Mouse (Mus musculus) heart, adult 2 months (tissue): ENCODE data around the gene Stk36. TPM values are rescaled to one million over a fixed set of nuclear protein-coding genes. Genes with fewer than 3 reads are reported as not detected.
A peak's percentile ranks its signal among the peaks of the same experiment; 100 is the strongest.

Experiments used
- DNase-seq, 2 experiments: peaks; one replicate each; pipeline ENCODE4 v3.0.0; 2021
- H3K27ac ChIP-seq: fragments of 200-600 bp; 2 replicates; pipeline ENCODE4 v1.8.1; 2022
- H3K27me3 ChIP-seq: fragments of 200-500 bp; 2 replicates; pipeline ENCODE4 v1.6.1; 2012; ENCODE audit warnings: mild to moderate bottlenecking, low read length, inconsistent platforms, mixed read lengths; ENCODE audit not compliant: control insufficient read depth, insufficient read depth
- H3K36me3 ChIP-seq: fragments of 200-500 bp; 2 replicates; pipeline ENCODE4 v1.6.1; 2012; ENCODE audit warnings: low read length, inconsistent platforms; ENCODE audit not compliant: control insufficient read depth, insufficient read depth
- H3K4me1 ChIP-seq: fragments of 200-500 bp; 2 replicates; pipeline ENCODE4 v1.6.1; 2011; ENCODE audit warnings: low read length; ENCODE audit not compliant: control insufficient read depth, insufficient read depth
- H3K4me3 ChIP-seq: fragments of 200-600 bp; 2 replicates; pipeline ENCODE4 v1.8.1; 2022
- H3K79me2 ChIP-seq: fragments of 200-500 bp; replicated peaks from 2 replicates; pipeline ENCODE4 v1.6.1; 2012; ENCODE audit warnings: mild to moderate bottlenecking, inconsistent platforms, low read length, moderate library complexity, mixed read lengths; ENCODE audit not compliant: control insufficient read depth, insufficient read depth
- H3K9ac ChIP-seq: fragments of 200-500 bp; 2 replicates; pipeline ENCODE4 v1.6.1; 2012; ENCODE audit warnings: low read depth, mild to moderate bottlenecking, control low read depth, inconsistent platforms, low read length, mixed read lengths
- CTCF ChIP-seq: fragments of 200-600 bp; IDR thresholded peaks from 2 replicates; pipeline ENCODE4 v1.8.1; 2022; ENCODE audit warnings: antibody characterized with exemption, mild to moderate bottlenecking, moderate library complexity
- EP300 ChIP-seq: fragments of 200-500 bp; IDR thresholded peaks from 2 replicates; pipeline ENCODE4 v1.6.1; 2011; ENCODE audit warnings: low read depth, low read length, control low read depth; ENCODE audit not compliant: insufficient read depth
- POLR2A ChIP-seq: fragments of 200-500 bp; IDR thresholded peaks from 2 replicates; pipeline ENCODE4 v1.6.1; 2011; ENCODE audit warnings: mild to moderate bottlenecking, low read depth, low read length, control low read depth; ENCODE audit not compliant: insufficient read depth
- WGBS: fragments of 180-500 bp; shearing (Covaris S2); methylation state at CpG from one replicate; pipeline ENCODE4 v1.1.7; 2018; 5-methylcytosine and 5-hydroxymethylcytosine counted together
- intact Hi-C: fragments of 180-260 bp; cut with DNase I; formaldehyde crosslinking; loops from one replicate; pipeline ENCODE4 v1.15.1; 2025
- long read RNA-seq: library from polyadenylated mRNA; stranded (forward); transcript quantifications from one replicate; pipeline ENCODE4 v2.0.0, GENCODE M21; 2021
- polyA plus RNA-seq: library from polyadenylated mRNA; depleted of rRNA; stranded (reverse); fragments of >200 nt; gene quantifications from 2 replicates; pipeline ENCODE4 v1.2.3, GENCODE M21; 2012; rRNA removed
- total RNA-seq, 2 experiments: library from RNA; stranded (reverse); gene quantifications; 2 replicates each; pipeline ENCODE4 v1.2.3; 2021

Gene Stk36
- total RNA-seq (under 1 TPM; 0.55 to 0.66 TPM), polyA plus RNA-seq (0.56 and 1.5 TPM in 2 replicates)
- long read RNA-seq = 0 reads

DNA sequence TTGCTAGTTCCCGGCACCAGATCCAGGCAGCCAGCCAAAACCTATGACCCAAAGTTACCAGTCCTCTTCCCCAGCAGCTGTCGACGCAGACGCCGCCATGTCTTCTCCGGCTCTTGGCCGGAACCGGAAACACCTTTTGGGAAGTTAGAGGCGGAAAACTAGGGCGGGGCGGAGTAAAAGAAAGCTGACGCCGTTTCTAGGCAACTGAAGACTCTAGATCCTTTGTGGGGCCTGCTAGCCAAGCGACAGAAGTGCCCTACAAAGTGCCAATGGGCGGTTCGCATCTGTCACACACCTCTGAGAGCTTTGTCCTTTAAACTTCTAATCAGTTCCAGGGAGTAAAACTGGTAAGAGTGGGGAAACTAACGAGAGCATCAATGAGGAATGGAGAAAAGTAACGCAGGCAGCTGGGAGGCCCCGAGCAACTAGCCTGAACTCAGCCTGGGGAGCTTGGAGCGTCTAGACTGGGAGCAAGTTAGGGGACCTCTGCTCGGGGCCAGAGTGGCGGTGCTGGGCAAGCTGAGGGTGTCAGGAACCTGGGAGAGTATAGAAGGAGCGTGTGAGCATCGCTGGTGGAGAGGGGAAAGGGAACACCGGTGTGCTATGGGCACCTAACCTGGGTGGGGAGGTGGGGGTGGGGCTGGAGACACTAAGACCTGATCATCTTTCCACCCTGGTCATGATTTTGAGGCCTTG, at the start of gene Stk36, which contains the start of gene Rnf25:
Gene Stk36, plus strand, starts transcription at position 179 of the 696 bp plus-strand sequence.
Gene Rnf25, minus strand, starts transcription at position 131 of the 696 bp plus-strand sequence.
- H3K36me3 ChIP-seq = no peaks in the 10 kb centered on the region
- peak within 1 kb of the TSS; percentile 81 for H3K4me3 ChIP-seq
- TF ChIP-seq EP300 (no peak), POLR2A (peak; percentile 97), CTCF (no peak)
- peak within 1 kb of the TSS; percentile 84 for H3K27ac ChIP-seq
- 10% methylated on average over 25 of the region's 25 CpGs for WGBS
- no peaks in the 10 kb centered on the region for H3K27me3 ChIP-seq
- H3K4me1 ChIP-seq = peaks cover 1% of the 10 kb centered on the region
- peak; percentile 86 to 90 for DNase-seq
- no peaks in the 10 kb centered on the region for H3K79me2 ChIP-seq
- peak within 1 kb of the TSS; percentile 76 for H3K9ac ChIP-seq
- intact Hi-C loops = loop anchor here (1.0 to 5.0 kb wide), 2 partner anchors 13 to 161 kb away; partner anchors contain the start of genes Bcs1l and Zfp142

DNA sequence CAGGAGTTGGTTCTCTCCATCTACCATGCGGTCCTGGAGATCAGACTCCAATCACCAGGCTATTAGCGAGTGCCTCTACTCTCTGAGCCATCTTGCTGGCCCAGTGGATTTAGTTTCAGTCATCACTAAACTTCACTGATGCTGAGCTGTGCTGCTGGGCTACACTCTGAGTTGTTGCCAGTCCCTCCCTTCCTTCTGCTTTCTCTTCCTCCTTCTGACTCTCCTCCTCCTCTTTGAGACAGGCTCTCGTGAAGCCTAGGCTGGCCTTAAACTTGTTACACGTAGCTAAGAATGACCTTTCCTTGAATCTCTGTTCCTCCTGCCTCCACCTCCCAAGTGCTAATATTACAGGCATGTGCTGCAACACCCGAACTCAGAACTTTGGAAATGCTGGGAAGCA, 42.2 kb upstream of the Stk36 start:
- no peaks in the 10 kb centered on the region for H3K4me1 ChIP-seq
- DNase-seq = no peak
- no peak overlapping the region for H3K27ac ChIP-seq
- TF ChIP-seq EP300 (no peak), POLR2A (no peak), CTCF (no peak)
- H3K27me3 ChIP-seq = no peaks in the 10 kb centered on the region
- H3K36me3 ChIP-seq = no peaks in the 10 kb centered on the region
- H3K79me2 ChIP-seq = no peaks in the 10 kb centered on the region
- intact Hi-C loops = no loop called here
- no peak overlapping the region for H3K4me3 ChIP-seq
- H3K9ac ChIP-seq = no peak overlapping the region
- WGBS = 82% methylated on average over 5 of the region's 5 CpGs

DNA sequence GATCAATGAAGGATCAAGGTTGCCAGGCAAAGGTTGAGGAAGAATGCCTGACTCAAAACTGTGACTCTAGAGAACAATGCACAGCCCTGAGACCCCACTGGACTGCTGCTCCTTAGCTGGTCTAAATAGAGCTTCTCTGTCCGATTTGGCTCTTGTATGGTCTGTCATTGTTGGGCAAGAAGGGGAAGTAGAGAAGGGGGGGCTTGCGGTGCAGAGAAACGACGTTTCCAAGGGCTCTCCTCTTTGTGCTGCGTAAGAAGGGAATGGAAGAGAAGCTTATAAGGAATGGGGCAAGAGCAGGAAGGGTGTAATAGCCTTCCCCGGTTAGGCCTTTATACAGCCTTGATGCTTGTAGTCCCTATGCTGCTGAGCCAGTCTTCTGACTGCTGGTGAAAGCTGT, 35.4 kb upstream of the Stk36 start:
- DNase-seq = no peak
- Histone ChIP-seq H3K27ac (no peak overlapping the region), H3K27me3 (no peaks in the 10 kb centered on the region), H3K36me3 (no peaks in the 10 kb centered on the region; the same call in 1 of the 2 replicates), H3K79me2 (no peaks in the 10 kb centered on the region), H3K4me3 (no peak overlapping the region), H3K4me1 (no peaks in the 10 kb centered on the region), H3K9ac (no peak overlapping the region)
- TF ChIP-seq EP300 = no peak
- TF ChIP-seq POLR2A = no peak
- TF ChIP-seq CTCF = no peak
- WGBS = 87% methylated on average over 6 of the region's 6 CpGs
- intact Hi-C loops = no loop called here

DNA sequence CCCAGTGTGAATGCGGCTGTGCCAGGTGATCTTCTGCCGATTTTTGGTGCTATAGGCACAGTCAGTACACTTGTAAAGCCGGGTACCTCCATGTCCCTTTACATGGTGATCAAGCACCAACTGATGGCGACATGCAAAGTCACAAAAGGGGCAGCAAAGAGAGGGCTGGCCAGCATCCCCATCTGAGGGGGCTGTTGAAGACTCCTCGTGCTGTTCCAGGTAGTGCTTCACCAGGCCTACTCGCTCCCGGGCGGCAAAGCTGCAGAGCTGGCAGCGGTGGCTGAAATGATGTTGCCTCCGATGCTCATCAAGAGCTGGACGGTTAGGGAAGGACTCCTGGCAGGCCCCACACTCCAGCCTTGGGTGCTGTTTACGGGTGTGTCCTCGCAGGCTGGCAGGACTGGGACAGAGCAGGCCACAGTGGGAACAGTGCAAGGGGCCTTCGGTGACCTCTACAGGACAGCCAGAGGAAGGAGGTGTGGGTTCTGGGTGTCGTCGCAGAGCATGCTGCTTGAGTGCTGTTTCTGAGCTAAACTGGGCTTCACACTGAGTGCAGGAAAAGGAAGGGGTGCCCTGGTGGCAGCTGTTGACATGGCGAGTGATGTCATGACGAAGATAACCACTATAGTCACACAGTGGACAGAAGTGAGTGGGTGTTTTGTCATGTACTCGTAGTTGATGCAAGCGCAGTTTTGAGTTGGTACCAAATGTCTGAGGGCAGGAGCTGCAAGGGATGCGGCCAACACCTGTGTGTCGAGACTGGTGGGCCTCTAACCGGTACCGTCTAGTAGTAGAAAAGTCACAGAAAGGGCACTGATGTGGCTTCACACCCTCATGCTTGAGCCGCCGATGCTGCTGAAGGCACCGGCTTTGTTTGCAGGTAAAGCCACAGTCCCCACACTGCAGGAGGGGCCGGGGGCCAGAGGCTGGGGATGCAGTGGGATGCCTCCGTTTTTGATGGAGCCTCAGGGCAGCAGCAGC, 31.2 kb upstream of the Stk36 start:
- H3K4me3 ChIP-seq = no peak overlapping the region
- H3K27me3 ChIP-seq = no peaks in the 10 kb centered on the region
- no peak overlapping the region for H3K27ac ChIP-seq
- WGBS = 83% methylated on average over 29 of the region's 29 CpGs
- H3K79me2 ChIP-seq = no peaks in the 10 kb centered on the region
- H3K4me1 ChIP-seq = no peaks in the 10 kb centered on the region
- TF ChIP-seq CTCF (0 out of 2 replicates have a peak, but pooled peaks have one; percentile 2), POLR2A (no peak)
- H3K9ac ChIP-seq = no peak overlapping the region
- H3K36me3 ChIP-seq = no peaks in the 10 kb centered on the region; the same call in 1 of the 2 replicates
- DNase-seq = no peak
- intact Hi-C loops = no loop called here

DNA sequence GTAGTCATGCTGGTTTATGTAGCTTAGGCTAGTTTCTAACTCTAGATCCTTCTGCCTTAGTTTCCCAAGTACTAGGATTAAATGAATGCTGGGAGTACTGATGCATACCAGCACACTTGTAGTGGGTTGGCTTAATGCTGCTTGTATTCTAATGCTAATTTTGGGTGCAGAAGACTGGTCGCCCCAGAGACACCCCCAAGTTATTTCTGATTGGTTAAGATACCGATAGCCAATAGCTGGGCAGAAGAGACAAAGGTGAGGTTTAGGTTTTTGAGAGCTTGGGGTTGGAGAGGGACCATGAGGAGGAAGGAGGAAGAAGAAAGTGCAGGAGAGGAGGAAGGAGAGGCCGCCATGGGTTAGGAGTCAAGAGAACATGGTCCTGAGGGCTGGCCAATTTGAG, 18.6 kb upstream of the Stk36 start:
- intact Hi-C loops = loop anchor here (10.0 kb wide), 2 partner anchors 82 to 188 kb away; partner anchors contain the start of genes Ctdsp1 and Ttll4
- Histone ChIP-seq H3K9ac (no peak overlapping the region), H3K79me2 (peaks cover 8% of the 10 kb centered on the region), H3K36me3 (peaks cover 23% of the 10 kb centered on the region), H3K4me1 (peaks cover 4% of the 10 kb centered on the region), H3K27ac (no peak overlapping the region), H3K27me3 (no peaks in the 10 kb centered on the region), H3K4me3 (no peak overlapping the region)
- 89% methylated on average over 3 of the region's 3 CpGs for WGBS
- TF ChIP-seq EP300 (no peak), POLR2A (no peak), CTCF (no peak)
- no peak for DNase-seq
